Mouse (Mus musculus) myocyte (in vitro differentiated cells): Measurements from ENCODE around the gene Gm20388. TPM values are rescaled to one million over a fixed set of nuclear protein-coding genes. Genes with fewer than 3 reads are reported as not detected.

Experiments used
- H3K27me3 ChIP-seq: one replicate; pipeline ENCODE4 v1.6.1; 2011; ENCODE audit not compliant: control insufficient read depth, insufficient read depth, insufficient read length
- H3K36me3 ChIP-seq: one replicate; pipeline ENCODE4 v1.6.1; 2011; ENCODE audit not compliant: control insufficient read depth, insufficient read depth
- H3K4me2 ChIP-seq: one replicate; pipeline ENCODE4 v1.6.1; 2011; ENCODE audit warnings: low read depth, control low read depth
- H3K4me3 ChIP-seq: one replicate; pipeline ENCODE4 v1.5.1; 2011; ENCODE audit warnings: mild to moderate bottlenecking, control low read depth, moderate library complexity
- H3K79me2 ChIP-seq: one replicate; pipeline ENCODE4 v1.6.1; 2011; ENCODE audit not compliant: control insufficient read depth, insufficient read depth
- H3ac ChIP-seq: one replicate; pipeline ENCODE4 v1.6.1; 2011; ENCODE audit not compliant: control insufficient read depth, insufficient read length
- CEBPB ChIP-seq: IDR thresholded peaks from 2 replicates; pipeline ENCODE4 v1.6.1; 2011; ENCODE audit warnings: mild to moderate bottlenecking, moderate library complexity; ENCODE audit not compliant: poor library complexity, insufficient read depth, severe bottlenecking
- E2F4 ChIP-seq: IDR thresholded peaks from one replicate; pipeline ENCODE4 v1.6.1; 2011; ENCODE audit warnings: mild to moderate bottlenecking, control low read depth, moderate library complexity; ENCODE audit not compliant: insufficient read depth
- MAX ChIP-seq: IDR thresholded peaks from one replicate; pipeline ENCODE4 v1.6.1; 2011; ENCODE audit warnings: low read depth, mild to moderate bottlenecking, control low read depth
- MYOD1 ChIP-seq, 3 experiments: IDR thresholded peaks; one replicate each; pipeline ENCODE4 v1.6.1; 2011; ENCODE audit warnings: control low read depth in 2 of 3, low read depth in 2 of 3, mild to moderate bottlenecking in 2 of 3, moderate library complexity in 1 of 3; ENCODE audit not compliant: insufficient read length in 2 of 3, control insufficient read depth in 1 of 3
- MYOG ChIP-seq, 3 experiments: IDR thresholded peaks; one replicate each; pipeline ENCODE4 v1.6.1; 2011; ENCODE audit warnings: control low read depth in 2 of 3, low read depth in 2 of 3, mild to moderate bottlenecking in 2 of 3; ENCODE audit not compliant: insufficient read length in 2 of 3, control insufficient read depth in 1 of 3, insufficient read depth in 1 of 3
- POLR2A ChIP-seq: IDR thresholded peaks from one replicate; pipeline ENCODE4 v1.6.1; 2011; ENCODE audit warnings: low read depth, mild to moderate bottlenecking, control low read depth, moderate library complexity; ENCODE audit not compliant: insufficient read length
- POLR2AphosphoS2 ChIP-seq: IDR thresholded peaks from one replicate; pipeline ENCODE4 v1.6.1; 2011; ENCODE audit warnings: low read depth, control low read depth; ENCODE audit not compliant: insufficient read length
- REST ChIP-seq: IDR thresholded peaks from one replicate; pipeline ENCODE4 v1.6.1; 2011; ENCODE audit warnings: mild to moderate bottlenecking, control low read depth, moderate library complexity; ENCODE audit not compliant: insufficient read depth, insufficient read length
- SRF ChIP-seq: IDR thresholded peaks from one replicate; pipeline ENCODE4 v1.6.1; 2011; ENCODE audit warnings: low read depth; ENCODE audit not compliant: control insufficient read depth, insufficient read length
- TCF12 ChIP-seq: IDR thresholded peaks from one replicate; pipeline ENCODE4 v1.6.1; 2011; ENCODE audit warnings: mild to moderate bottlenecking, control low read depth; ENCODE audit not compliant: poor library complexity, insufficient read depth, severe bottlenecking
- TCF3 ChIP-seq: IDR thresholded peaks from one replicate; pipeline ENCODE4 v1.6.1; 2011; ENCODE audit warnings: low read depth, control low read depth; ENCODE audit not compliant: insufficient read length
- USF1 ChIP-seq: IDR thresholded peaks from one replicate; pipeline ENCODE4 v1.6.1; 2011; ENCODE audit warnings: low read depth, mild to moderate bottlenecking, control low read depth, moderate library complexity
- polyA plus RNA-seq: library from polyadenylated mRNA; unstranded; fragments of >200 nt; fragmentation: generic; extraction: Trizol; gene quantifications from one replicate; pipeline ENCODE4 v1.2.1, GENCODE M21; 2012; ENCODE audit warnings: missing spikeins

The Gm20388 gene
- polyA plus RNA-seq, 1 experiment: 15.3 TPM

DNA sequence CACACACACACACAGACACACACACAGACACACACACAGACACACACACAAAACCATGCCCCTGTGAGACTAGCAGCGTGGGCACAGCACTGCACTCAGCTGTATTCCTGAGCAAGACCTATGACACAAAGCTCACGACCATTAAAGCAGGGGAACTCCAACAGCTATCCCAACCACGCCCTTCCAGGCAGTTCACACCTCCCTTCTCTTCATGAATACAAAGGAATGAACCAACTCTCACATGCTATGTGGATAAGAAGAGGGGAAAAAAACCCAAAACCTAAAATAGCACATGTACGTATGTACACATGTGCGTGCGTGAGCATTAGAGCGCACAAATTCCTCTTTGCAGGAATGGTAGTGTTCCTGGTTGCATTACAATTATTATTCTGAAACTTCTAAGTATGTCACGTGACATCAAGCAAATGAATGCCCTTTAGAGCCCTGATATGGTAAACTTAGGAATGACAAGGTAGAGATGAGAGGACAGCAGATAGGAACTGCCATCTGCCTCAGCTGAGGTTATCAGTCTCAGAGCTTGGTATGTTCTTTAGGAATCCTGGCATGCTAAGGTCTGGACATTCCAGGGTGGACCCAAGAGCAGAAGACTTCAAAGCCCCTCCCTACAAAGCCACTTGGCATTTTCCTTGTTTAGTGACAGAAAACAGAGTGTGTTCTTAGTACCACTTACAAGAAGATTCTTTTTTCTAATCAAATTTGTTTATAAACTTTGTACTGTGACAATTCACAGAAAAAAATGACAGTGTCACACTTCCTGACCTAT is 3015.5 kb downstream of the Gm20388 start:
- Histone ChIP-seq H3K36me3 (no peaks in the 10 kb centered on the region), H3K27me3 (no peaks in the 10 kb centered on the region), H3K4me3 (no peak overlapping the region), H3K4me2 (no peak overlapping the region), H3K79me2 (peaks cover 100% of the 10 kb centered on the region), H3ac (no peak overlapping the region)
- TF ChIP-seq MYOD1 (IDR thresholded peaks at IDR 0.05; ENCODE audit: control insufficient read depth in 1 of 3, insufficient read length in 2 of 3, low read depth in 2 of 3) (no peak), POLR2AphosphoS2 (peak; percentile 38)

DNA sequence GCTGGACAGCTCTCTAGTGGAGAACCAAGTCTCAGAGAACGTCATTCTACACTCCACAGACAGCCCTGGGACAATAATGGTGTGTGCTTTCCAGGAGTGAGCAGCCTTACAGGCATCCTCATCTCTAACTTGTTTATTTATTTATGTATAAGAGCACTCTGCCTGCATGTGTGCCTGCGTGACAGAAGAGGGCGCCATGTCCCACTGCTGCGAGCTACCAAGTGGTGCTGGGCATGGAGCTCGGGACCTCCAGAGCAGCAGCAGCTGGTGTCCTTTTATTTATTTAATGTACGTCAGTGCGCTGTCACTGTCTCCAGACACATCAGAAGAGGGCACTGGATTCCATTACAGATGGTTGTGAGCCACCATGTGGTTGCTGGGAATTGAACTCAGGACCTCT is 3016.1 kb downstream of the Gm20388 start:
- no peak for TF ChIP-seq MYOG (IDR thresholded peaks at IDR 0.05; ENCODE audit: control insufficient read depth in 1 of 3, insufficient read depth in 1 of 3, insufficient read length in 2 of 3, low read depth in 2 of 3)
- no peak for TF ChIP-seq SRF
- TF ChIP-seq POLR2A: no peak
- TF ChIP-seq E2F4: no peak
- Histone ChIP-seq H3ac (no peak overlapping the region), H3K36me3 (no peaks in the 10 kb centered on the region), H3K4me2 (no peak overlapping the region), H3K4me3 (no peak overlapping the region), H3K79me2 (peaks cover 100% of the 10 kb centered on the region), H3K27me3 (no peaks in the 10 kb centered on the region)

DNA sequence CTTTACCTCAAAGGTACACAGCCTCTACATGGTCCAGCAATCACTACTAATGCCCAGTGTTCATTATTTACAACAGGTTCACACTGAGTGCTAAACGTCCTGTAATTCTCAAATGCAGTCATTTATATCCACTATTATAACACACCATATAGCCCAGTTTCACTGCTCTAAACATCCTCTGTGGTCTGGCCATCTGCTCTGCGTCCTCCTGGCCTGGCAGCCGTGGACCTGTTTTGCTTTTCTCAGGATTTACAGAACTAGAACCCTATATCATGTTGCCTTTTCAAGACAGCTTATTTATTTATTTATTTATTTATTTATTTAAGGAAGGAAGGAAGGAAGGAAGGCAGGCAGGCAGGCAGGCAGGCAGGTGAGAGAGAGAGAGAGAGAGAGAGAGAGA is 3017.2 kb downstream of the Gm20388 start:
- no peak overlapping the region for H3ac ChIP-seq
- no peak overlapping the region for H3K4me2 ChIP-seq
- H3K79me2 ChIP-seq: peaks cover 100% of the 10 kb centered on the region
- no peak overlapping the region for H3K4me3 ChIP-seq
- TF ChIP-seq POLR2AphosphoS2: no peak
- no peak for TF ChIP-seq TCF3
- no peak for TF ChIP-seq SRF
- no peak for TF ChIP-seq POLR2A
- TF ChIP-seq REST: no peak
- TF ChIP-seq MYOD1 (IDR thresholded peaks at IDR 0.05; ENCODE audit: control insufficient read depth in 1 of 3, insufficient read length in 2 of 3, low read depth in 2 of 3): no peak
- no peaks in the 10 kb centered on the region for H3K27me3 ChIP-seq
- H3K36me3 ChIP-seq: no peaks in the 10 kb centered on the region

DNA sequence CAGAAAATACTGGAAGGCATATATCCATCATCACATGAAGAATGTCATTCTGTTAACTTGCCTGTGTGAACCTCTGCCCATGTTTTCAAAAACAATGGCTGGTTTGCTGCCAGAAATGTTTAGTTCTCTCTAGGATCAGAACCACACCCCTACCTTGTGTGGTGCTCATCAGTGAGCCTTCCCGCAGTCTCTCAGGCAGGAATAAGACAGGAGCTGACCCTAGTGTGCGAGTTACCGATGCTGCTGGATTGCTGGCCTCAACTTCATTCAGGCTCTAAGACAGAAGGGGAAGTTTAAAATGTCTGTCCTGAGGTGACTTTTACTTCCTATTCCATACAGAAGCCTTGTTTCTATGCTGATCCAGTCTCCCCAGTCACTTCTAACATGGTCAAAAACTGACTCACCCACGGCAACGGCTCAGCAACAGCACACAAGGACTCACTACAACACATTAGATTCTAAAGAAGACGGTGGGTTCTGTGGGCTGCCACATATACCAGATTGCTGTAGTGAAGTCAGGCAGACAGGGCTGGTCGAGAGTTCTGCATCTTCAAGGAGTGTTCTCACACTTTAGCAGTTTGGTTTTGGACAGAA is 3018.1 kb downstream of the Gm20388 start:
- Histone ChIP-seq H3ac (no peak overlapping the region), H3K4me3 (no peak overlapping the region)
- TF ChIP-seq TCF3 (no peak), TCF12 (no peak), MYOD1 (IDR thresholded peaks at IDR 0.05; ENCODE audit: control insufficient read depth in 1 of 3, insufficient read length in 2 of 3, low read depth in 2 of 3) (no peak), POLR2A (no peak), POLR2AphosphoS2 (no peak), SRF (no peak), REST (no peak), E2F4 (no peak), MYOG (IDR thresholded peaks at IDR 0.05; ENCODE audit: control insufficient read depth in 1 of 3, insufficient read depth in 1 of 3, insufficient read length in 2 of 3, low read depth in 2 of 3) (no peak), MAX (no peak), USF1 (no peak), CEBPB (no peak)

DNA sequence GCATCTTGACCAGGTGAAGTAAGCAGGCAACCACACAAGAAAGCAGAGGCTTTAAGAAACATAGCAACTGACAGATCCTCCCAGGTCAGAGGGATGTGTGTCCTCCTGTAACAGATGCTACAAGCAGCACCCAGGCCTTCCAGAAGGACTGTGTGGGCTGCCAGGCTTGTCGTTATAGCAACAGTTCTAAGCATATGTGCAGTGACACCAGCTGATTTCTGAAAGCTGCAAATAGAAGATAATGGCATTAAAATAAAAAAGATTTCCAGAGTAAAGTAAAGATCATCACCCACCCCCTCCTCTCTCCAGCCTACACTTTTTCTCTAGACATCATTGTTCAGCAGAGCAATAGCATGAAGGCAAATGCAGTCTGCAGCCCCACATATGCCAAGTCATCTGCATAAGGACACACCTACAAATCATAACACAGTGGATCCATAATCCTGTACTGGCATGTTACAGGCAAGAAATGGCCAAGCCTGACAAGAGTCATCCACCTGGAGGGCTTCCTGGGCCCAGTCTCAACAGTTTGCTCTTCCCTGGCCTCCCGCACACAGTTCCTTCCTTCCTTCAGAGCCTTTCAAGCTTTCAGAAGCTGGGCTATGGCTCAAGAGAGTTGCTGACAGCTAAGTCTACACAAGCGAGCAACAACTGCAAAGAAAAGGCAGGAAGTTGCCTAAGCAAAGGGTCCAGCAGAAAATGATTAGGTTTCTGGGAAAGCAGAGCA is 3021.4 kb downstream of the Gm20388 start:
- TF ChIP-seq POLR2A: no peak
- no peak for TF ChIP-seq TCF3
- no peak for TF ChIP-seq REST
- no peak for TF ChIP-seq CEBPB
- TF ChIP-seq TCF12: no peak
- TF ChIP-seq USF1: no peak
- TF ChIP-seq MYOG (IDR thresholded peaks at IDR 0.05; ENCODE audit: control insufficient read depth in 1 of 3, insufficient read depth in 1 of 3, insufficient read length in 2 of 3, low read depth in 2 of 3): no peak
- no peak for TF ChIP-seq MYOD1 (IDR thresholded peaks at IDR 0.05; ENCODE audit: control insufficient read depth in 1 of 3, insufficient read length in 2 of 3, low read depth in 2 of 3)
- TF ChIP-seq E2F4: no peak
- TF ChIP-seq MAX: no peak
- no peak for TF ChIP-seq SRF
- TF ChIP-seq POLR2AphosphoS2: no peak

More for the DNA sequence above, 3018.1 kb downstream of the Gm20388 start:
- Histone ChIP-seq H3K4me2 (no peak overlapping the region), H3K36me3 (no peaks in the 10 kb centered on the region), H3K79me2 (peaks cover 100% of the 10 kb centered on the region), H3K27me3 (no peaks in the 10 kb centered on the region)

More for the DNA sequence above, 3021.4 kb downstream of the Gm20388 start:
- no peak overlapping the region for H3K4me2 ChIP-seq
- no peak overlapping the region for H3ac ChIP-seq
- H3K79me2 ChIP-seq: peaks cover 100% of the 10 kb centered on the region
- no peak overlapping the region for H3K4me3 ChIP-seq
- H3K36me3 ChIP-seq: no peaks in the 10 kb centered on the region
- no peaks in the 10 kb centered on the region for H3K27me3 ChIP-seq
